Mouse (Mus musculus) heart, embryonic 13.5 days (tissue): ENCODE data around the gene Rbfox2. TPM values are rescaled to one million over a fixed set of nuclear protein-coding genes. Genes with fewer than 3 reads are reported as not detected.

Experiments used
- ATAC-seq: fragments of 200-750 bp; cut with Nextera tagmentation; 2 replicates; pipeline ENCODE4 v1.8.0; 2017; ENCODE audit warnings: moderate TSS enrichment; ENCODE audit not compliant: insufficient number of reproducible peaks, low FRiP score, low TSS enrichment; ENCODE audit errors: extremely low read depth
- H3K27ac ChIP-seq: fragments of 300-500 bp; sonication (generic); replicated peaks from 2 replicates; pipeline ENCODE4 v1.5.1; 2015; ENCODE audit warnings: moderate library complexity, mild to moderate bottlenecking, inconsistent platforms
- H3K27me3 ChIP-seq: fragments of 300-500 bp; sonication (generic); replicated peaks from 2 replicates; pipeline ENCODE4 v1.6.1; 2015; ENCODE audit warnings: mild to moderate bottlenecking, inconsistent platforms
- H3K36me3 ChIP-seq: fragments of 300-500 bp; sonication (generic); 2 replicates; pipeline ENCODE4 v1.6.1; 2015; ENCODE audit warnings: mild to moderate bottlenecking, inconsistent platforms
- H3K4me1 ChIP-seq: fragments of 300-500 bp; sonication (generic); 2 replicates; pipeline ENCODE4 v1.6.1; 2015; ENCODE audit warnings: inconsistent platforms
- H3K4me2 ChIP-seq: fragments of 300-500 bp; sonication (generic); 2 replicates; pipeline ENCODE4 v1.6.1; 2015; ENCODE audit warnings: inconsistent platforms, mild to moderate bottlenecking, moderate library complexity
- H3K4me3 ChIP-seq: fragments of 300-500 bp; sonication (generic); 2 replicates; pipeline ENCODE4 v1.5.1; 2015; ENCODE audit warnings: moderate library complexity, mild to moderate bottlenecking, inconsistent platforms
- H3K9ac ChIP-seq: fragments of 300-500 bp; sonication (generic); 2 replicates; pipeline ENCODE4 v1.6.1; 2015; ENCODE audit warnings: inconsistent platforms, mild to moderate bottlenecking, moderate library complexity
- H3K9me3 ChIP-seq: fragments of 300-500 bp; sonication (generic); 2 replicates; pipeline ENCODE4 v1.6.1; 2016; ENCODE audit warnings: inconsistent platforms
- WGBS: fragments of 180-500 bp; shearing (Covaris S2); methylation state at CpG from one replicate; pipeline ENCODE4 v1.1.7; 2015; ENCODE audit warnings: mixed read lengths; 5-methylcytosine and 5-hydroxymethylcytosine counted together
- polyA plus RNA-seq: library from polyadenylated mRNA; unstranded; fragments of >200 nt; fragmentation: Nextera tagmentation; extraction: Ambion mirVana; gene quantifications from 2 replicates; pipeline ENCODE4 v1.2.1, GENCODE M21; 2015

The Rbfox2 gene
- polyA plus RNA-seq, 1 experiment from 2014 or later: 64.8 TPM

GRCm38 (mm10) chr15:77097358-77097757, 209.4 kb downstream of the Rbfox2 start:
- H3K9me3 ChIP-seq: no peaks in the 10 kb centered on the region
- H3K4me2 ChIP-seq: no peak overlapping the region
- no peak overlapping the region for H3K27ac ChIP-seq
- H3K27me3 ChIP-seq: no peaks in the 10 kb centered on the region
- H3K36me3 ChIP-seq: peaks cover 94% of the 10 kb centered on the region
- 81% methylated on average over 6 of the region's 6 CpGs for WGBS
- no peak overlapping the region for H3K4me3 ChIP-seq
- H3K9ac ChIP-seq: no peak overlapping the region
- H3K4me1 ChIP-seq: peaks cover 6% of the 10 kb centered on the region; the same call in 1 of the 2 replicates
- ATAC-seq: no peak

DNA sequence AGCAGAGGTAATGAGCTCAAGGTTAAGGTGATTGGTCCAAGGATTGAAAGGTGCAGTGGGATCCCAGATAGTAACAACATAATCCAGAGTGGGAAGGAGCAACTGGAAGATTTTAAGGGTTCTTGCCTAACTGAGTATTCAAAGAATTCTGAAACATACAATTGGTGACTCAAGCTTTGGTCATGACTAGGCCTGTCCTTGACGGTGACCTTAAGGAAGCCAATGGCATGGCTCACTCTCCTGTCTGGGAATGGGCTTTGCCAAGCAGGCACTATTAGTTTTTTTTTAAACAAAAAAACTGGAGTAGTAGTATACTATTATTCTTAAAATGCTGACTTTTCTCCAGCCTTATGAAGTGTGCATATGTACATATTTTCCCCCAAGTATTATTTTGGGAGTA, 211.6 kb downstream of the Rbfox2 start:
- Histone ChIP-seq H3K36me3 (peaks cover 94% of the 10 kb centered on the region), H3K27me3 (no peaks in the 10 kb centered on the region), H3K27ac (no peak overlapping the region), H3K9ac (no peak overlapping the region), H3K9me3 (no peaks in the 10 kb centered on the region), H3K4me1 (peaks cover 26% of the 10 kb centered on the region), H3K4me2 (no peak overlapping the region), H3K4me3 (no peak overlapping the region)
- ATAC-seq: no peak
- 86% methylated on average over 1 of the region's 1 CpGs for WGBS

DNA sequence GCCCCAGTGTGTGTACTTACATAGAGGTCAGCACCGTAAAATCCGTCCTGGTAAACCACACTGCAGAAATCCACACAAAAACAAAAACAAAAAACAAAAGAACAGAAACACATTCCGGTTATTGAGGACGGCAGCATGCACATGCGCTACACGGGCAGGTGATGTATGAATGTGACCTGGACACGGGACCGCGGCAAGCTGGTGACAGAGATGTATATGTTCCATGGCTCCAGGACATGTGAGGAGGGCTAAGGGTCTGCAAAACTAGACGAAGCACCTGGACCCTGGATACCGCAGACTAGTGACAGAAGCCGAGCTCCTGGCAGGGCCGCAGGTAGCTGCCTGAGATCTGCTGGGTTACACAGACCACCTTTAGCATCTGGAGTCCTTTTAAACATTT, 212.4 kb downstream of the Rbfox2 start:
- H3K9ac ChIP-seq: no peak overlapping the region
- H3K27me3 ChIP-seq: no peaks in the 10 kb centered on the region
- H3K4me3 ChIP-seq: no peak overlapping the region
- peaks cover 33% of the 10 kb centered on the region for H3K4me1 ChIP-seq
- H3K4me2 ChIP-seq: no peak overlapping the region
- 93% methylated on average over 13 of the region's 13 CpGs for WGBS
- ATAC-seq: no peak
- H3K9me3 ChIP-seq: no peaks in the 10 kb centered on the region
- H3K27ac ChIP-seq: no peak overlapping the region
- H3K36me3 ChIP-seq: peaks cover 92% of the 10 kb centered on the region

DNA sequence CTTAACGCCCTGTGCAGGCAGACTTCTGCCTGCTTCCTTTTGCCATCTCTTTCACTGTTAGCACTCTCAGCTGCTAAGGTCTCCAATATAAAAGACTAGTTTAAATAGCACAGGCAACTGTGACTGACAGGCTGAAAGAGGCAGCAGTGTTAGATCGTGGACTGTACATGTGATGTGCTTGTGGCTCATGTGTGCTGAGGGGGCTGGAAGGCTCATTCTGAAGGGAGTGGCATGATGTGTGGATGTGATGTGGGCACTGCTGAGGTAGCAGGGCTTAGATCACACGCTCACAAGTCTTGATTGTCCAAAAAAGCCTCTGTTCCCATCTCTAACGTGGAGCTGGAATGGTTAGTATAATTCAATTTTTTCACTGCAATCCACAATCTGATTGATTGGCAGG, 215.4 kb downstream of the Rbfox2 start:
- Histone ChIP-seq H3K4me3 (no peak overlapping the region), H3K9ac (no peak overlapping the region; the same call in 1 of the 2 replicates), H3K9me3 (no peaks in the 10 kb centered on the region), H3K27me3 (no peaks in the 10 kb centered on the region), H3K4me1 (peaks cover 53% of the 10 kb centered on the region), H3K36me3 (peaks cover 85% of the 10 kb centered on the region), H3K4me2 (no peak overlapping the region), H3K27ac (no peak overlapping the region; the same call in 1 of the 2 replicates)
- WGBS: 68% methylated on average over 4 of the region's 4 CpGs
- no peak for ATAC-seq

- H3K4me3 ChIP-seq: no peak overlapping the region
- H3K4me2 ChIP-seq: no peak overlapping the region
- no peaks in the 10 kb centered on the region for H3K9me3 ChIP-seq
- no peaks in the 10 kb centered on the region for H3K27me3 ChIP-seq
- ATAC-seq: no peak
- peak overlapping the region; percentile 25; the same call in 1 of the 2 replicates for H3K9ac ChIP-seq
- H3K27ac ChIP-seq: peak overlapping the region; percentile 21; the same call in 1 of the 2 replicates
- WGBS: 63% methylated on average over 5 of the region's 5 CpGs
- H3K36me3 ChIP-seq: peaks cover 83% of the 10 kb centered on the region
- H3K4me1 ChIP-seq: peaks cover 61% of the 10 kb centered on the region
These were observed 216.3 kb downstream of the Rbfox2 start for GRCm38 (mm10) chr15:77090531-77090930.

DNA sequence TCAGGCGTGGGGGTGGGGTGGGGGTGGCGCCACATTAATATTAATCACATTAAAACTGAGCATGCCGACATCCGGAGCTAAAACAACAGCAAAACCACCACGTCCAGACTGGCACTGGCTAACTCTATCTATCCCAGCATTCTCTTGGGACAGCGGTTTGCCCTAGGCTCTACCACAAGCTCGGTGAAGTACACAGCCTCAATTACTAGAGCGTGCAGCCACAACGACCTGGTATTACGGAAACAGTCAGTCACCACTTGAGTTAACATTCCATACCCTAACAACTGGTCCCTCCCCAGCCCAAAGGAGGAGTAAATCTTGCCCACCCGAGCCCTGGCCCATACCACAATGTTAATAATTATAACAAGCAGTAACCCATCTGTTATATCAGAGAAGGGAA, 217.6 kb downstream of the Rbfox2 start:
- no peak overlapping the region for H3K9ac ChIP-seq
- ATAC-seq: no peak
- H3K4me2 ChIP-seq: no peak overlapping the region
- WGBS: 62% methylated on average over 11 of the region's 11 CpGs
- H3K4me3 ChIP-seq: no peak overlapping the region
- no peak overlapping the region for H3K27ac ChIP-seq
- no peaks in the 10 kb centered on the region for H3K9me3 ChIP-seq
- no peaks in the 10 kb centered on the region for H3K27me3 ChIP-seq
- H3K4me1 ChIP-seq: peaks cover 67% of the 10 kb centered on the region
- H3K36me3 ChIP-seq: peaks cover 84% of the 10 kb centered on the region

- peaks cover 60% of the 10 kb centered on the region for H3K4me1 ChIP-seq
- no peaks in the 10 kb centered on the region for H3K27me3 ChIP-seq
- H3K36me3 ChIP-seq: peaks cover 86% of the 10 kb centered on the region
- WGBS: 74% methylated on average over 1 of the region's 1 CpGs
- no peak for ATAC-seq
- no peak overlapping the region for H3K4me3 ChIP-seq
- H3K27ac ChIP-seq: peak overlapping the region; percentile 91
- H3K4me2 ChIP-seq: no peak overlapping the region
- no peak overlapping the region; the same call in 1 of the 2 replicates for H3K9ac ChIP-seq
- no peaks in the 10 kb centered on the region for H3K9me3 ChIP-seq
These were observed 220.3 kb downstream of the Rbfox2 start for GRCm38 (mm10) chr15:77086488-77086887.

DNA sequence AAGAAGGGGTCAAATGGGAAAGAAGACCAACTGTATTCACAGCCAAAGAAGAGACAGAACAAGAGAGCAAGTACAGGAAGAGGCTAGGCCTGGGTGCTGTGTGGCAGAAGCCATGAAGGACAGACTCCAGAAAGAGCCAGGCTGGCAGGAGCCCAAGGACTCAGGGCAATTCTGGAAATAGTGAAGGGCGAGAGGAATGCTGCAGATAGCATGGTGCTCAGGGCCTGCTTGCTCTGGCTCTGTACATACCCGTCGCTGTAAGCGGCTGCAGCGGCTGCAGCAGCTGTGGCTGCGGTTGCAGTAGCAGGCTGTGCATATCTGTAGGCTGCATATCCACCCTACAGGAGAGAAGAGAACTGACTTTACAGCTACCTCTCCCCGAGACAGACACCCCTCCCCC, 221.0 kb downstream of the Rbfox2 start:
- no peak overlapping the region for H3K4me3 ChIP-seq
- H3K9ac ChIP-seq: peak overlapping the region; percentile 45
- peak overlapping the region; percentile 91 for H3K27ac ChIP-seq
- no peak overlapping the region for H3K4me2 ChIP-seq
- H3K9me3 ChIP-seq: no peaks in the 10 kb centered on the region
- H3K27me3 ChIP-seq: no peaks in the 10 kb centered on the region
- H3K4me1 ChIP-seq: peaks cover 59% of the 10 kb centered on the region
- peaks cover 86% of the 10 kb centered on the region for H3K36me3 ChIP-seq
- WGBS: 28% methylated on average over 7 of the region's 7 CpGs
- ATAC-seq: peak; percentile 35; the same call in 1 of the 2 replicates

GRCm38 (mm10) chr15:77081454-77081853, 225.3 kb downstream of the Rbfox2 start:
- peaks cover 95% of the 10 kb centered on the region for H3K36me3 ChIP-seq
- no peak overlapping the region for H3K4me2 ChIP-seq
- H3K27me3 ChIP-seq: no peaks in the 10 kb centered on the region
- ATAC-seq: no peak
- WGBS: 79% methylated on average over 5 of the region's 5 CpGs
- 0 out of 2 replicates have a peak overlapping the region, but pooled peaks have one; percentile 12 for H3K27ac ChIP-seq
- H3K4me1 ChIP-seq: peaks cover 30% of the 10 kb centered on the region
- H3K9ac ChIP-seq: no peak overlapping the region
- no peaks in the 10 kb centered on the region for H3K9me3 ChIP-seq
- no peak overlapping the region for H3K4me3 ChIP-seq

DNA sequence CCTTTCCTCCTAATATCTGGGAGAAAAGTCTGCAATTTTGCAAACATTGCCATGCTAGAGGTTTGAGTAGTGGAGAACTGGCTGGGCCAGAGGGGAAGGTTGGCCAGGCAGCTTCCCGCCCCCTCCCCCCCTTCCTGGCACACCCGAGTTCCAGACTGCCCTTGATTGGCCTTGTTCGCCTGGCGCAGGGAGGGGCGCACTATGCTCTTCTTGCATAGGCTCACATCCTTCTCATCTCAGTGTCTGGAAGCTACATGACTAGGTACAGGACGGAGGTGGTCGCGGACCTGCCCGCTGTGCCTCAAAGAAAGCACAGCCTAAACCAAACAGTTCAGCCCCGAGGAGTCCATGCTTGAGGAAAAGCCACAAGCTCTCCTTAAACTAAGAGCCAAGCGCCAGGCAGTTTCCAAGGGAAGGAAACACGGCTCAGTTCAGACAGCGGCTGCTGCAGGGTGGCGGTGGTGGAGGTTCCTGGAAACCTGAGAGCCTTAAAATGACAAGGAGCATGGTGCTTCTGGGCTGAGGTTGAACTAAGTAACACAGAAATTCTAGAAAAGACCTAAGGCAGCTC, 226.0 kb downstream of the Rbfox2 start:
- Histone ChIP-seq H3K4me3 (no peak overlapping the region), H3K36me3 (peaks cover 97% of the 10 kb centered on the region), H3K4me2 (no peak overlapping the region), H3K27me3 (no peaks in the 10 kb centered on the region), H3K9me3 (no peaks in the 10 kb centered on the region), H3K9ac (0 out of 2 replicates have a peak overlapping the region, but pooled peaks have one; percentile 14), H3K27ac (no peak overlapping the region; the same call in 1 of the 2 replicates), H3K4me1 (peaks cover 24% of the 10 kb centered on the region)
- ATAC-seq: no peak
- 68% methylated on average over 14 of the region's 14 CpGs for WGBS

DNA sequence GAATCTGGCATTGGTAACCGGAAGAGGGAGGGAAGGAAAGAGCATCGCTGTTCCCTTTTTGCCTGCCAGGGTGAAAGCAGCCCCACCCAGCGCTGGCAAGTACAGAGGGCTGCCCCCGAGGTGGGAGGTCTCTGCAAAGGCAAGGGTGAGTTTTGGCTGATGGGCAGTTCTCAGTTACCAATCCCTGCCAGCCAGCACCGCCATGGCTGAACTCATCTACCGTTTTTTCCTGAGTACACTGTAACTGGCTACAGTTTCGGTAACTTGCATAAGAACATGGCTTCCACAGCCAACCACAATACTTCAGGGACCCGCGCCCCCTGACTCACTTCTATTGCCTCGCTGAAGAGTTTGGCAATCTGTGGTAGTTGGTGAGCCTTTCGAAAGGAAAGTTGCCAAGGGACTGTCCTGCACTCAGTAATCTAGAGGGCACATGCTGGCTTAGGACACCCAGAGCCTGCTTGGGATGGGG, 226.9 kb downstream of the Rbfox2 start:
- Histone ChIP-seq H3K4me2 (no peak overlapping the region), H3K4me3 (no peak overlapping the region), H3K27me3 (no peaks in the 10 kb centered on the region), H3K27ac (no peak overlapping the region; the same call in 1 of the 2 replicates), H3K9me3 (no peaks in the 10 kb centered on the region), H3K4me1 (peaks cover 16% of the 10 kb centered on the region), H3K36me3 (peaks cover 96% of the 10 kb centered on the region), H3K9ac (no peak overlapping the region)
- 76% methylated on average over 11 of the region's 11 CpGs for WGBS
- no peak for ATAC-seq

- no peaks in the 10 kb centered on the region for H3K27me3 ChIP-seq
- ATAC-seq: no peak
- H3K27ac ChIP-seq: no peak overlapping the region
- H3K4me3 ChIP-seq: no peak overlapping the region
- no peaks in the 10 kb centered on the region for H3K9me3 ChIP-seq
- WGBS: 81% methylated on average over 14 of the region's 14 CpGs
- peaks cover 15% of the 10 kb centered on the region for H3K4me1 ChIP-seq
- peaks cover 96% of the 10 kb centered on the region for H3K36me3 ChIP-seq
- no peak overlapping the region for H3K4me2 ChIP-seq
- H3K9ac ChIP-seq: no peak overlapping the region
These were observed 227.5 kb downstream of the Rbfox2 start for GRCm38 (mm10) chr15:77079256-77079822.
